Mouse (Mus musculus) adrenal gland, adult (tissue): ENCODE measurements at regions not wholly inside any gene's neighbourhood (a gene's known extent, or its start where the extent isn't known, plus 50 kb on each side); places are given as distances from the start of the nearest gene placed in this dataset.

Experiments used
- DNase-seq, 2 experiments: peaks; one replicate each; pipeline ENCODE4 v3.0.0; 2022 to 2023; ENCODE audit warnings: low spot score in 1 of 2; ENCODE audit not compliant: inconsistent age in 2 of 2

DNA sequence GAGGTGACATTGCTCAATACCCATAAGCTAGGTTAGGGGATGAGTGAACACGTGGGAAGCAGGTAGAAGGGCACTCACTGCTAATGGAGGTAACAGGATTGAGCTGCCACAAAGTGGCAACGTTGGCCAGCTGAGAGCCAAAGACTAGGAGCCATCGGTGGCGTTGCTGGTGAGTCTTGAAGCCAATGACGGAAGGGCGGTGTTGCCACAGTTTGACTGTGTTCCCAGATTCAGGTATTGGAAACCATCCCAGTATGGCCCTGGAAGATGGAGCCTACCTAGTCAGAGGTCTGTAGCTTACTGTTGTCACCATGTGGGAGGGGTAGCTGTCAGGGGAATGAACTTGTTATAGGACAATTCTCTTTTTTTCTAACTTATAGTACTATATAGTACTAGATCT, 158.4 kb downstream of the Ly86 start:
- DNase-seq: no peak

GRCm38 (mm10) chr13:37503898-37504297, 158.9 kb downstream of the Ly86 start:
- DNase-seq: no peak

GRCm38 (mm10) chr13:37504373-37504772, 159.4 kb downstream of the Ly86 start:
- peak; percentile 15 to 61 for DNase-seq

- no peak for DNase-seq
These were observed 160.6 kb downstream of the Ly86 start for GRCm38 (mm10) chr13:37505617-37506016.

- DNase-seq: peak; percentile 91 to 97
These were observed 161.0 kb downstream of the Ly86 start for GRCm38 (mm10) chr13:37506046-37506445.

DNA sequence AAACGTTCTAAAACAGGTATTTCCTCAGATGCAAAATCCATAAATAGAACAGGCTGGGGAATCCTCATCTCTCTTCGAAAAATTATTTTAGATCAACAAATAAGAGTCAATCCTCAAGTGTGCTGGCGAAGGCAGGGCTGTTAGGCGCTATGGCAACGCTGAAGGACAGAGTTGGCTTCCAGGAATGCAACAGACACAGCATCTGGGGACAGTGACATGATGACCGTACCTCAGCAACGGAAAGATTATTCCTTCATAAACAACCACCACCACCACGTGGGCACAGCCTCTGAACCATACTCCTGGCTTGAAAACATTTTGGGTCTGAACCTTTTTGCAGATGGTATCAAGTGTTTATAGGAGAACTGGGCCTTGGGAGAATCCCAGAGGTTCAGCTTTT, 161.7 kb downstream of the Ly86 start:
- DNase-seq: peak; percentile 63 to 90

DNA sequence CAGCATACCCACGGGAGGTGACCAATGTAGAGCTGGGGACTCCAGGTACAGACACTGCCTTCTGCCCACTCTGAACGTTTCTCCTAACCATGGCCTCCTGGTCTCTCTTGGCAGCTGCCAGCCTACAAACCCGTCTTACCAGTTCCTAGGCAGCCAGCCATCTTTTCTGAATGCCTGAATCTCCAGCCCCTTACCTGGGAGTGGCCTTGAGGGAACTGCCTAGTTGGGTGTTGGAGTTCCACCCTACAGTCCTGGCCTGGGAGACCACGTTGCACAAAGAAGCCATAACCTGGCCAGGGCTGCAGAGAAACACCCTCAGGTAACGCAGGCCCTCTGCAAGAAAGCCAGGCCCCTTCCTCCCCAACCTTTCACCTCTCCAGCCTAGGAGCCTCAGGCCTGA, 162.1 kb downstream of the Ly86 start:
- DNase-seq: peak in 1 of 2 experiments; percentile 44

GRCm38 (mm10) chr13:37508385-37509351, 163.7 kb downstream of the Ly86 start:
- DNase-seq: peak; percentile 77 to 93

DNA sequence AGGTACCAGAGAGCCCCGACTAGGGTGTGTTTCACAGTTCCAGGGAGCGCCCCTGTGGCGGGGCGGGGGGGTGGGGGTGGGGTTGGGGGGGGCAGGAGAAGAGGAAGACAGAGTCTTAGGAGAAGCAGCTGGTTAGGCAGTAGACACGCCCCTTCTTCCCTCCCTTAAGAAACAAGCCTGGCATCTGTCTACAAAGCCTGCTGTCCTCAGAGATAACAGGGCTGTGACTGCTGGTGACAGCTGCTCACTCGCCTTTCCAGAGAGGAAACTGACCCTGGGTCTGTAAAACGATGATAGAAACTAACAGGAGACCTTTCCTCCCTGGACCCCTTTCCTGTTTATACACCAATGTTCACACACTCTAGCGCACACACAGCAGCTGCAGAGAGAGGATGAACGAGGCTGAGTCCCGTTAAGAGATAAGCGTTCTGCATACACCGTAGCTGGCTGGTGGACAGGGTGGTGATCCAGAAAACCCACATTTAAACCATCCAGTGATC, 164.4 kb downstream of the Ly86 start:
- peak; percentile 30 to 82 for DNase-seq

GRCm38 (mm10) chr13:37510511-37510910, 165.5 kb downstream of the Ly86 start:
- DNase-seq: no peak

GRCm38 (mm10) chr13:37511006-37511405, 166.0 kb downstream of the Ly86 start:
- DNase-seq: no peak

GRCm38 (mm10) chr13:37511406-37511805, 166.4 kb downstream of the Ly86 start:
- peak in 1 of 2 experiments; percentile 36 for DNase-seq

DNA sequence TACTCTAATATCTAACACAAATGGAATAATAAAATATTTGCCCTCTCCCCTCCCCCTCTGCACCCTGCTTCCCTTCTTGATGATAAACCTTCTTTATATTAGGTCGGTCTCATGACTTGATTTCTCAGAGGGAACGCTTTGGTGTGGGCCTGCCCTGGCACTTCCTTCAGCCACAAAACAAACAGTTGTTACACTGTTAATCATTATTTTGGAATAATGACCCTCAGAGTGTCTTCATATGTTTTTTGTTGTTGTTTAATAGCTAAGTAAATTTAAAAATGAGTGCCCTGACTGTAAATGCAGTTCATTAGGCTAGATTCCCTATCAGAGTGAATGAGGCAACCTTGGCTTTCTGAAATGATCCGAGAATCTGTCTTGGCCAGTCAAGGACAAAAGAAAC, 167.8 kb downstream of the Ly86 start:
- peak in 1 of 2 experiments; percentile 82 for DNase-seq

DNA sequence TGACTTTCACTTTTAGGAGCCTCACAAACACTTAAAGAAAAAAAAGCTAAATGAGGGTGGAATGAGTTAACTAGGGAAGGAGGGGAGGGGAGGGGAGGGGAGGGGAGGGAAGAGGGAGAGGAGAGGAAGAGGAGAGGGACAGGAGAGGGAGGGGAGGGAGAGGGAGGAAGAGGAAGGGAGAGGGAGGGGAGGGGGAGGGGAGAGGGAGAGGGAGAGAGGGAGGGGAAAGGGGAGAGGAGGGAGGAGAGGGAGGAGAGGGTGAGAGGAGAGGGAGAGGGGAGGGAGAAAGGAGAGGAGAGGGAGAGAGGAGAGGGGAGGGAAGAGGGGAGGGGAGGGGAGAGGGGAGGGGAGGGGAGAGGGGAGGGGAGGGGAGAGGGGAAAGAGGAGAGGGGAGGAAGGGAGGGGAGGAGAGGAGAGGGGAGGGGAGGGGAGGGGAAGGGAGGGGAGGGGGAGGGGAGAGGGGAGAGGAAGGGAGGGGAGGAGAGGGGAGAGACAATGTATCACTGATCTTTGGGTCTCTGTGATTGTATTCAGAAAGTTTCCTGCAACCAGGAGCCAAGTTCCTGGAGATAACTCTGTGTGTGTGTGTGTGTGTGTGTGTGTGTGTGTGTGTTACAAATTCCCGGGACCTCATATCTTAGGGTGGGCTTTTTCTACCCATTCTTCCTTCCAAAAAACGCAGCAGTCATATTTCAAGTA, 168.3 kb downstream of the Ly86 start:
- DNase-seq: no peak

GRCm38 (mm10) chr13:37513905-37514607, 169.0 kb downstream of the Ly86 start:
- peak; percentile 65 to 90 for DNase-seq

DNA sequence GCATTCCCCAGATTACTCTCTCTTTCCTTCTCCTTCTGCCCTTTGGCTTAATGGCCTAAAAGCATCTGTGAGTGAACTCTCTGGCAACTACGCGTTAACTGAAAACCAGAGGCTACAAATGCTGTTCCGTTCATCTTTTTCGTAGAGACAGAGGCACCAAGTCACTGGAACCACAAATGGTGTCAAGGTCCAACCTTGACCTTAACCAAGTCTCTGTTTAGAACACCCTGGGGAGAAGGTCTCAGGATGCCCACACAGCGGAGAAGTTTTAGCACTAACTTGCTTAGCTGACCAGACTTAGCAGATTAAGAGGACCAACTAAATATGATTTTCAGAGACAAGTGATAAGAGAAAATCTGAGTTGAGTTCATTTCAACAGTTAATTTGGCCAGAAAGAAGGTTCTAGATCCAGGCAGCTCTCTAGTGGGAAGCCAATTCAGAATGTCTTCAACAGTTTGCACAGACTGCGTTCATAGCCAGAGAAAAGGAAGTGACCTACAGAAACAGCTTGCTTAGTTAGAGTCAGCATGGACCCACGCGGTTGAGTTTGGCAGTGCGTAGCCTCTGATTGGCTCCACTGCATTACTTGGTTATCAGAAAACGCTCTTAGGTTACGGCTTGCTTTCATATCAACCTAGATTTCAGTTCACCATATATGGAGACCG, 169.8 kb downstream of the Ly86 start:
- DNase-seq: peak in 1 of 2 experiments; percentile 85

DNA sequence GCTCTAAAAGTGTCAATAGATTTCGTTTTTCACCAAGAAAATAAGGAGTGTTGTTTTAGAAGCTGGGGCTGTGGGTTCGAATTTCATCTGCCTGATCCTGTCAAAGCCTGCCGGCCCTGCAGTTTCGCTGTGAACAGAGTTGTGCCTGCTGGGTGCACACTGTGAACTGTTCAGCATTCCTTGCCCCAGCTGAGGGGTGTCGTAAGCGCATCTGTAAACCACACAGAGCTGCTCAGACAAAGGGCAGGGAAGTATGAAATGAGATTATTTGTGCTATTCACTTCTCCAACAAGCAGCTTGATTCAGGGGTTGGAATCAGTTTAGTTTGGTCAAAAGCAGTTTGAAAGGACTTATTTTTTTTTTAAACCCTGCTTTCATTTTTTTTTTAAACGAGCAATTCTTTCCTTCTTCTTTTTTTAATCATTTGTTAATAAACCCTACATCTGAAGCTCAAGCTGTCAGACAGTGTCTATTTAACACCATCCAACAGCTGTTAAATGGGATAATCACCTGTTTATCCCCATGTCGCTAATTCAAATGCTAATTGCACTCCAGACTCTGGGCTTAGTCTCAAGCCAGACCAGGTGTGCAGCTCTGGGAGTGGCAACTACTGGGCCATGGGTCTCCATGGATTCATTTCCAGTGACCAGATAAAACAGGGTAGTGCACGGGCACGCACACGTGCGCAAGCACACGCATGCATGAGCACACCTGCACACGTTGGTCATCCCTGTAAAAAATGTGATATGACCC, 172.2 kb downstream of the Ly86 start:
- no peak for DNase-seq

GRCm38 (mm10) chr13:37519948-37520347, 174.9 kb downstream of the Ly86 start:
- DNase-seq: peak in 1 of 2 experiments; percentile 81

DNA sequence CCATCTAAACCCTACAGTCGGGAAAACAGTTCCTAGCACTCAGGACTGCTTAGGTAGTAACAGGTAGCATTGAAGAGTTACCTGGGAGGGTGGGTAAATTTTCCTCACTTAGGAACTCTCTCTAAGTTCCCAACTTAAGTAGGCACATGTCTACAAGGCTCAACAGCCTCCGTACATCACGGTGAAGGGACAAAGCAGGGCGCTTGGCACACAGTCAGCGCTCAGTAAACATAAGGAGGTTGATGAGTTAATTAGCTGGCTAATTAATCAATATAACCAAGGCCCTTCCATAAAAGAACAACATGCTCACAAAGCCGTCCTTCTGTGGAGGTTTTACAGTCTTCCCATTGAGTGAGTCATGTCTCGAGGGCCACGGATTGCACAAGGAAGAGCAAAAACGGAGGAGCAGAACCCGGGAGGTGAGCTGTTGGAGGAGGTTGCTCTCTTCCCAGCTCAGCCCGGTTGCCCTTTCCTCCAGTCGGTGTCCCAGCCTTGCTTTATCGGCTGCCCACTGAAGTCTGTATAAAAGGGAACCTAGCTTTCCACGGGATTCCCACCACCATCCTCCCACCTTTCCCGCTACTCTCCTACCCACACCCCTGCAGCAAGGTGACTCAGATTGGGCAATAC, 180.2 kb downstream of the Ly86 start:
- DNase-seq: peak; percentile 72 to 87
